Mouse (Mus musculus) intestine, embryonic 14.5 days (tissue): ENCODE results near the gene Cd164. TPM values are rescaled to one million over a fixed set of nuclear protein-coding genes. Genes with fewer than 3 reads are reported as not detected.

Experiments used
- ATAC-seq: fragments of 200-750 bp; cut with Nextera tagmentation; replicated peaks from 2 replicates; pipeline ENCODE4 v1.8.0; 2017; ENCODE audit warnings: low read depth, moderate number of reproducible peaks, moderate TSS enrichment, moderate library complexity; ENCODE audit not compliant: low FRiP score, low TSS enrichment
- DNase-seq: peaks from one replicate; pipeline ENCODE4 v3.0.0-alpha.2; 2018; ENCODE audit warnings: low spot score
- H3K27ac ChIP-seq: fragments of 300-500 bp; sonication (generic); 2 replicates; pipeline ENCODE4 v1.5.1; 2014; ENCODE audit warnings: low read depth, mild to moderate bottlenecking, control low read depth
- H3K27me3 ChIP-seq: fragments of 300-500 bp; sonication (generic); replicated peaks from 2 replicates; pipeline ENCODE4 v1.6.1; 2014; ENCODE audit warnings: low read length, control low read depth; ENCODE audit not compliant: control insufficient read depth, insufficient read depth
- H3K36me3 ChIP-seq: fragments of 300-500 bp; sonication (generic); 2 replicates; pipeline ENCODE4 v1.6.1; 2014; ENCODE audit warnings: low read length, control low read depth; ENCODE audit not compliant: control insufficient read depth, insufficient read depth
- H3K4me1 ChIP-seq: fragments of 300-500 bp; sonication (generic); replicated peaks from 2 replicates; pipeline ENCODE4 v1.6.1; 2014; ENCODE audit warnings: low read length, control low read depth, mixed read lengths; ENCODE audit not compliant: control insufficient read depth, insufficient read depth
- H3K4me2 ChIP-seq: fragments of 300-500 bp; sonication (generic); 2 replicates; pipeline ENCODE4 v1.6.1; 2014; ENCODE audit warnings: low read length
- H3K4me3 ChIP-seq: fragments of 300-500 bp; sonication (generic); 2 replicates; pipeline ENCODE4 v1.5.1; 2014; ENCODE audit warnings: low read depth, low read length, control low read depth, mixed read lengths
- H3K9ac ChIP-seq: fragments of 300-500 bp; sonication (generic); 2 replicates; pipeline ENCODE4 v1.6.1; 2014; ENCODE audit warnings: mild to moderate bottlenecking, low read length
- H3K9me3 ChIP-seq: fragments of 300-500 bp; sonication (generic); 2 replicates; pipeline ENCODE4 v1.6.1; 2016; ENCODE audit warnings: low read length, control low read depth; ENCODE audit not compliant: control insufficient read depth
- WGBS: fragments of 180-500 bp; shearing (Covaris S2); extraction: QIAGEN DNeasy Blood & Tissue Kit; methylation state at CpG from one replicate; pipeline ENCODE4 v1.1.7; 2014; 5-methylcytosine and 5-hydroxymethylcytosine counted together
- polyA plus RNA-seq: library from polyadenylated mRNA; unstranded; fragments of >200 nt; fragmentation: Nextera tagmentation; extraction: Ambion mirVana; gene quantifications from 2 replicates; pipeline ENCODE4 v1.2.1, GENCODE M21; 2014

The Cd164 gene
- polyA plus RNA-seq, 1 experiment from 2014 or later: 184 TPM

GRCm38 (mm10) chr10:41537226-41537982 lies 18.2 kb downstream of the Cd164 start:
- no peaks in the 10 kb centered on the region for H3K9me3 ChIP-seq
- H3K27me3 ChIP-seq: no peaks in the 10 kb centered on the region
- no peaks in the 10 kb centered on the region for H3K4me1 ChIP-seq
- no peak overlapping the region for H3K27ac ChIP-seq
- ATAC-seq (no peak), DNase-seq (no peak)
- H3K4me3 ChIP-seq: no peak overlapping the region
- H3K4me2 ChIP-seq: no peak overlapping the region
- H3K36me3 ChIP-seq: peaks cover 36% of the 10 kb centered on the region
- WGBS: 91% methylated on average over 4 of the region's 4 CpGs
- H3K9ac ChIP-seq: no peak overlapping the region

- H3K9ac ChIP-seq: no peak overlapping the region
- H3K4me3 ChIP-seq: no peak overlapping the region
- no peak overlapping the region for H3K27ac ChIP-seq
- H3K27me3 ChIP-seq: no peaks in the 10 kb centered on the region
- no peaks in the 10 kb centered on the region for H3K4me1 ChIP-seq
- ATAC-seq: no peak
- no peak overlapping the region for H3K4me2 ChIP-seq
- no peak for DNase-seq
- peaks cover 31% of the 10 kb centered on the region for H3K36me3 ChIP-seq
- H3K9me3 ChIP-seq: no peaks in the 10 kb centered on the region
- 98% methylated on average over 3 of the region's 3 CpGs for WGBS
These were observed 18.7 kb downstream of the Cd164 start for GRCm38 (mm10) chr10:41537983-41538330.

GRCm38 (mm10) chr10:41538986-41539385 lies 19.8 kb downstream of the Cd164 start:
- no peak overlapping the region for H3K4me3 ChIP-seq
- H3K4me2 ChIP-seq: no peak overlapping the region
- no peaks in the 10 kb centered on the region for H3K9me3 ChIP-seq
- H3K9ac ChIP-seq: no peak overlapping the region
- no peaks in the 10 kb centered on the region for H3K27me3 ChIP-seq
- 91% methylated on average over 4 of the region's 4 CpGs for WGBS
- no peak for DNase-seq
- peaks cover 22% of the 10 kb centered on the region for H3K36me3 ChIP-seq
- no peak for ATAC-seq
- no peak overlapping the region for H3K27ac ChIP-seq
- no peaks in the 10 kb centered on the region for H3K4me1 ChIP-seq

- 93% methylated on average over 6 of the region's 6 CpGs for WGBS
- no peak overlapping the region for H3K27ac ChIP-seq
These were observed 22.8 kb downstream of the Cd164 start for GRCm38 (mm10) chr10:41542057-41542456.

GRCm38 (mm10) chr10:41543439-41543838 lies 24.2 kb downstream of the Cd164 start:
- WGBS: 93% methylated on average over 4 of the region's 4 CpGs
- no peak overlapping the region for H3K9ac ChIP-seq
- no peaks in the 10 kb centered on the region for H3K27me3 ChIP-seq

More at GRCm38 (mm10) chr10:41542057-41542456, 22.8 kb downstream of the Cd164 start:
- no peak overlapping the region for H3K9ac ChIP-seq
- no peaks in the 10 kb centered on the region for H3K27me3 ChIP-seq
- no peak for DNase-seq
- no peak for ATAC-seq
- peaks cover 4% of the 10 kb centered on the region; the same call in 1 of the 2 replicates for H3K4me1 ChIP-seq
- H3K4me2 ChIP-seq: no peak overlapping the region
- H3K36me3 ChIP-seq: 0 out of 2 replicates have a peak, but pooled peaks cover 5% of the 10 kb centered on the region
- H3K9me3 ChIP-seq: no peaks in the 10 kb centered on the region
- no peak overlapping the region for H3K4me3 ChIP-seq

GRCm38 (mm10) chr10:41543844-41544243 lies 24.6 kb downstream of the Cd164 start:
- Histone ChIP-seq H3K4me1 (peaks cover 4% of the 10 kb centered on the region; the same call in 1 of the 2 replicates), H3K9me3 (no peaks in the 10 kb centered on the region), H3K4me2 (no peak overlapping the region), H3K9ac (no peak overlapping the region), H3K36me3 (no peaks in the 10 kb centered on the region), H3K27ac (no peak overlapping the region), H3K4me3 (no peak overlapping the region), H3K27me3 (no peaks in the 10 kb centered on the region)
- ATAC-seq: no peak
- 73% methylated on average over 2 of the region's 2 CpGs for WGBS
- DNase-seq: no peak

More at GRCm38 (mm10) chr10:41543439-41543838, 24.2 kb downstream of the Cd164 start:
- DNase-seq (no peak), ATAC-seq (no peak)
- Histone ChIP-seq H3K4me2 (no peak overlapping the region), H3K9me3 (no peaks in the 10 kb centered on the region), H3K27ac (no peak overlapping the region), H3K4me1 (peaks cover 4% of the 10 kb centered on the region; the same call in 1 of the 2 replicates), H3K36me3 (no peaks in the 10 kb centered on the region), H3K4me3 (no peak overlapping the region)

- ATAC-seq (peak; percentile 43; the same call in 1 of the 2 replicates), DNase-seq (no peak)
- no peak overlapping the region for H3K4me3 ChIP-seq
- H3K9ac ChIP-seq: no peak overlapping the region
- no peaks in the 10 kb centered on the region for H3K27me3 ChIP-seq
- H3K27ac ChIP-seq: no peak overlapping the region
- WGBS: 9% methylated on average over 7 of the region's 7 CpGs
- peaks cover 7% of the 10 kb centered on the region for H3K9me3 ChIP-seq
- H3K4me2 ChIP-seq: 0 out of 2 replicates have a peak overlapping the region, but pooled peaks have one; percentile 6
- H3K4me1 ChIP-seq: peaks cover 4% of the 10 kb centered on the region; the same call in 1 of the 2 replicates
- H3K36me3 ChIP-seq: no peaks in the 10 kb centered on the region
These were observed 25.4 kb downstream of the Cd164 start for GRCm38 (mm10) chr10:41544481-41545190.

GRCm38 (mm10) chr10:41545224-41545755 lies 26.1 kb downstream of the Cd164 start:
- 56% methylated on average over 7 of the region's 7 CpGs for WGBS
- no peak; the same call in 1 of the 2 replicates for ATAC-seq
- H3K4me3 ChIP-seq: no peak overlapping the region
- H3K9ac ChIP-seq: no peak overlapping the region
- no peaks in the 10 kb centered on the region for H3K27me3 ChIP-seq
- DNase-seq: no peak
- no peak overlapping the region for H3K27ac ChIP-seq
- H3K4me2 ChIP-seq: no peak overlapping the region
- H3K36me3 ChIP-seq: no peaks in the 10 kb centered on the region
- peaks cover 4% of the 10 kb centered on the region; the same call in 1 of the 2 replicates for H3K4me1 ChIP-seq
- peaks cover 7% of the 10 kb centered on the region for H3K9me3 ChIP-seq
